Mouse (Mus musculus): Measurements from ENCODE around the gene Bcdin3d. TPM values are rescaled to one million over a fixed set of nuclear protein-coding genes. Genes with fewer than 3 reads are reported as not detected.

Gene Bcdin3d
- polyA plus RNA-seq, 1 experiment from 2014 or later, result 12.5 TPM

GRCm38 (mm10) chr15:99457606-99458401, 16.7 kb downstream of the Bcdin3d start, which contains the start of gene Nckap5l:
Gene Nckap5l, minus strand, starts transcription at chr15:99457748.
- Histone ChIP-seq H3K27me3 (ENCODE audit: control insufficient read depth, insufficient read depth, low read length) (no peaks in the 10 kb centered on the region), H3K9me3 (ENCODE audit: control insufficient read depth, low read length) (no peaks in the 10 kb centered on the region), H3K36me3 (ENCODE audit: control insufficient read depth, insufficient read depth, low read length) (peaks cover 2% of the 10 kb centered on the region; the same call in 1 of the 2 replicates), H3K4me3 (ENCODE audit: control insufficient read depth in 1 of 2, insufficient read depth in 1 of 2, low read depth in 1 of 2, low read length in 2 of 2) (peak within 1 kb of the TSS; percentile 83 to 91), H3K4me2 (ENCODE audit: low read length) (peak within 1 kb of the TSS; percentile 89), H3K9ac (ENCODE audit: low read length) (peak within 1 kb of the TSS; percentile 77), H3K4me1 (ENCODE audit: control insufficient read depth in 2 of 2, insufficient read depth in 2 of 2, low read length in 2 of 2) (peaks cover 14 to 20% of the 10 kb centered on the region in 2 experiments; a peak in 3 of 4 replicates), H3K27ac (replicated peaks in 1 of 2; ENCODE audit: control insufficient read depth in 1 of 2, insufficient read depth in 1 of 2, low read depth in 2 of 2, low read length in 2 of 2) (peak within 1 kb of the TSS; percentile 80 to 94)
- ATAC-seq (ENCODE audit: insufficient number of reproducible peaks, insufficient read depth, low FRiP score, low read depth), result peak; percentile 95
- WGBS, result 1% methylated on average over 39 of the region's 45 CpGs

- H3K4me1 ChIP-seq (ENCODE audit: control insufficient read depth in 2 of 2, insufficient read depth in 2 of 2, low read length in 2 of 2), result peaks cover 14 to 20% of the 10 kb centered on the region in 2 experiments; a peak in 3 of 4 replicates
- H3K27ac ChIP-seq (replicated peaks in 1 of 2; ENCODE audit: control insufficient read depth in 1 of 2, insufficient read depth in 1 of 2, low read depth in 2 of 2, low read length in 2 of 2), result peak overlapping the region; percentile 78 to 94
- under 1% methylated on average over 39 of the region's 43 CpGs for WGBS
- H3K4me2 ChIP-seq (ENCODE audit: low read length), result peak overlapping the region; percentile 89
- peak overlapping the region; percentile 77 for H3K9ac ChIP-seq (ENCODE audit: low read length)
- H3K4me3 ChIP-seq (ENCODE audit: control insufficient read depth in 1 of 2, insufficient read depth in 1 of 2, low read depth in 1 of 2, low read length in 2 of 2), result peak overlapping the region; percentile 78 to 83
- peaks cover 7% of the 10 kb centered on the region; the same call in 1 of the 2 replicates for H3K36me3 ChIP-seq (ENCODE audit: control insufficient read depth, insufficient read depth, low read length)
- peak; percentile 60 for ATAC-seq (ENCODE audit: insufficient number of reproducible peaks, insufficient read depth, low FRiP score, low read depth)
- H3K9me3 ChIP-seq (ENCODE audit: control insufficient read depth, low read length), result no peaks in the 10 kb centered on the region
- H3K27me3 ChIP-seq (ENCODE audit: control insufficient read depth, insufficient read depth, low read length), result no peaks in the 10 kb centered on the region
These were observed 17.4 kb downstream of the Bcdin3d start for GRCm38 (mm10) chr15:99456963-99457605.

GRCm38 (mm10) chr15:99456338-99456962, 18.1 kb downstream of the Bcdin3d start:
- ATAC-seq (ENCODE audit: insufficient number of reproducible peaks, insufficient read depth, low FRiP score, low read depth), result no peak
- H3K9me3 ChIP-seq (ENCODE audit: control insufficient read depth, low read length), result no peaks in the 10 kb centered on the region
- peaks cover 14 to 21% of the 10 kb centered on the region in 2 experiments; a peak in 3 of 4 replicates for H3K4me1 ChIP-seq (ENCODE audit: control insufficient read depth in 2 of 2, insufficient read depth in 2 of 2, low read length in 2 of 2)
- H3K27ac ChIP-seq (replicated peaks in 1 of 2; ENCODE audit: control insufficient read depth in 1 of 2, insufficient read depth in 1 of 2, low read depth in 2 of 2, low read length in 2 of 2), result peak overlapping the region; percentile 78 to 94
- H3K4me2 ChIP-seq (ENCODE audit: low read length), result peak overlapping the region; percentile 89
- peak overlapping the region; percentile 78 to 83 for H3K4me3 ChIP-seq (ENCODE audit: control insufficient read depth in 1 of 2, insufficient read depth in 1 of 2, low read depth in 1 of 2, low read length in 2 of 2)
- H3K27me3 ChIP-seq (ENCODE audit: control insufficient read depth, insufficient read depth, low read length), result no peaks in the 10 kb centered on the region
- peak overlapping the region; percentile 77 for H3K9ac ChIP-seq (ENCODE audit: low read length)
- WGBS, result 11% methylated on average over 7 of the region's 7 CpGs
- H3K36me3 ChIP-seq (ENCODE audit: control insufficient read depth, insufficient read depth, low read length), result peaks cover 10% of the 10 kb centered on the region; the same call in 1 of the 2 replicates

GRCm38 (mm10) chr15:99455415-99455814, 19.1 kb downstream of the Bcdin3d start:
- Histone ChIP-seq H3K9ac (ENCODE audit: low read length) (0 out of 2 replicates have a peak overlapping the region, but pooled peaks have one; percentile 10), H3K27ac (replicated peaks in 1 of 2; ENCODE audit: control insufficient read depth in 1 of 2, insufficient read depth in 1 of 2, low read depth in 2 of 2, low read length in 2 of 2) (0 out of 4 replicates have a peak overlapping the region, but pooled peaks of 1 of the 2 experiments have one; percentile 6), H3K27me3 (ENCODE audit: control insufficient read depth, insufficient read depth, low read length) (no peaks in the 10 kb centered on the region), H3K9me3 (ENCODE audit: control insufficient read depth, low read length) (no peaks in the 10 kb centered on the region), H3K4me2 (ENCODE audit: low read length) (0 out of 2 replicates have a peak overlapping the region, but pooled peaks have one; percentile 3), H3K4me1 (ENCODE audit: control insufficient read depth in 2 of 2, insufficient read depth in 2 of 2, low read length in 2 of 2) (peaks cover 19 to 29% of the 10 kb centered on the region in 2 experiments), H3K36me3 (ENCODE audit: control insufficient read depth, insufficient read depth, low read length) (peaks cover 10% of the 10 kb centered on the region; the same call in 1 of the 2 replicates), H3K4me3 (ENCODE audit: control insufficient read depth in 1 of 2, insufficient read depth in 1 of 2, low read depth in 1 of 2, low read length in 2 of 2) (no peak overlapping the region)
- 80% methylated on average over 3 of the region's 3 CpGs for WGBS
- ATAC-seq (ENCODE audit: insufficient number of reproducible peaks, insufficient read depth, low FRiP score, low read depth), result no peak

- H3K4me1 ChIP-seq (ENCODE audit: control insufficient read depth in 2 of 2, insufficient read depth in 2 of 2, low read length in 2 of 2), result peaks cover 25 to 35% of the 10 kb centered on the region in 2 experiments
- peak overlapping the region; percentile 10; the same call in 1 of the 2 replicates for H3K9ac ChIP-seq (ENCODE audit: low read length)
- ATAC-seq (ENCODE audit: insufficient number of reproducible peaks, insufficient read depth, low FRiP score, low read depth), result no peak
- 77% methylated on average over 7 of the region's 7 CpGs for WGBS
- 0 out of 2 replicates have a peak overlapping the region, but pooled peaks have one; percentile 3 for H3K4me2 ChIP-seq (ENCODE audit: low read length)
- H3K4me3 ChIP-seq (ENCODE audit: control insufficient read depth in 1 of 2, insufficient read depth in 1 of 2, low read depth in 1 of 2, low read length in 2 of 2), result no peak overlapping the region
- no peak overlapping the region for H3K27ac ChIP-seq (replicated peaks in 1 of 2; ENCODE audit: control insufficient read depth in 1 of 2, insufficient read depth in 1 of 2, low read depth in 2 of 2, low read length in 2 of 2)
- H3K9me3 ChIP-seq (ENCODE audit: control insufficient read depth, low read length), result no peaks in the 10 kb centered on the region
- peaks cover 10% of the 10 kb centered on the region; the same call in 1 of the 2 replicates for H3K36me3 ChIP-seq (ENCODE audit: control insufficient read depth, insufficient read depth, low read length)
- no peaks in the 10 kb centered on the region for H3K27me3 ChIP-seq (ENCODE audit: control insufficient read depth, insufficient read depth, low read length)
These were observed 19.8 kb downstream of the Bcdin3d start for GRCm38 (mm10) chr15:99454585-99455279.

GRCm38 (mm10) chr15:99453153-99453900, 21.2 kb downstream of the Bcdin3d start:
- H3K4me1 ChIP-seq (ENCODE audit: control insufficient read depth in 2 of 2, insufficient read depth in 2 of 2, low read length in 2 of 2), result peaks cover 39 to 45% of the 10 kb centered on the region in 2 experiments
- H3K9me3 ChIP-seq (ENCODE audit: control insufficient read depth, low read length), result no peaks in the 10 kb centered on the region
- no peak overlapping the region for H3K27ac ChIP-seq (replicated peaks in 1 of 2; ENCODE audit: control insufficient read depth in 1 of 2, insufficient read depth in 1 of 2, low read depth in 2 of 2, low read length in 2 of 2)
- no peaks in the 10 kb centered on the region for H3K27me3 ChIP-seq (ENCODE audit: control insufficient read depth, insufficient read depth, low read length)
- H3K9ac ChIP-seq (ENCODE audit: low read length), result no peak overlapping the region
- no peak overlapping the region for H3K4me2 ChIP-seq (ENCODE audit: low read length)
- no peak for ATAC-seq (ENCODE audit: insufficient number of reproducible peaks, insufficient read depth, low FRiP score, low read depth)
- H3K4me3 ChIP-seq (ENCODE audit: control insufficient read depth in 1 of 2, insufficient read depth in 1 of 2, low read depth in 1 of 2, low read length in 2 of 2), result no peak overlapping the region
- 67% methylated on average over 11 of the region's 11 CpGs for WGBS
- peaks cover 10% of the 10 kb centered on the region; the same call in 1 of the 2 replicates for H3K36me3 ChIP-seq (ENCODE audit: control insufficient read depth, insufficient read depth, low read length)

Measured in heart, embryonic 14.5 days (tissue).